Mouse (Mus musculus) heart, postnatal 0 days (tissue): ENCODE data around the gene Hexim1.

Experiments
- CTCF ChIP-seq: IDR thresholded peaks from 2 replicates; pipeline ENCODE4 v1.5.1; 2016; ENCODE audit warnings: antibody characterized with exemption, control low read depth, low read depth
- EP300 ChIP-seq: IDR thresholded peaks from 2 replicates; pipeline ENCODE4 v1.6.1; 2016; ENCODE audit warnings: antibody characterized with exemption, low read depth

DNA sequence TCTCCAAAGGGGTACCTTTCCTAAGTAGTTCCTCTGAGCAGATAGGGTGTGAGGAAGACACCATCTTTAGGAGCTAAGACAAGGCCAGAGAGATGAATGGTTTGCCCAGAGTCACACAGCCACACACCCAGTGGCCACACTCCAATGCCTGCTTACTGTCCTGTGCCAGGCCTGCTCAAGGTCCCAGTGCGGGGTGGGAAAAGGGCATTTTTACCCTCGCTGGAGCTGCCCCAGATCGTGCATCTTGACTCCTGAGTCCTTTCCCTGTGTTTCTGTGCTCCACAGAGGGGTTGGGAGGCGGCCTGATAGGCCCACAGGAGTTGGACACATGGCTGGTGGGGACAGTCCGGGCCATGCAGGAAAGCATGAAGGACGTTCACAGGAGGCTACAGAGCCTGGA lies 10.2 kb upstream of the Hexim1 start:
- no peak for TF ChIP-seq CTCF
- no peak for TF ChIP-seq EP300
